Mouse (Mus musculus) brain, embryonic 14.5 days (tissue): ENCODE measurements at regions not wholly inside any gene's neighbourhood (a gene's known extent, or its start where the extent isn't known, plus 50 kb on each side); places are given as distances from the start of the nearest gene placed in this dataset.
A peak's percentile ranks its signal among the peaks of the same experiment; 100 is the strongest.

Source experiments
- DNase-seq: peaks from one replicate; pipeline ENCODE4 v3.0.0-alpha.2; 2011; ENCODE audit warnings: low read depth
- CTCF ChIP-seq: fragments of 200-500 bp; IDR thresholded peaks from 2 replicates; pipeline ENCODE4 v1.5.1; 2012; ENCODE audit warnings: inconsistent platforms, mild to moderate bottlenecking, moderate library complexity, borderline replicate concordance; ENCODE audit not compliant: insufficient read depth, insufficient read length; ENCODE audit errors: extremely low read depth
- POLR2A ChIP-seq: fragments of 200-500 bp; IDR thresholded peaks from 2 replicates; pipeline ENCODE4 v1.6.1; 2012; ENCODE audit warnings: mild to moderate bottlenecking, inconsistent platforms, borderline replicate concordance; ENCODE audit not compliant: poor library complexity, insufficient read depth, insufficient read length, severe bottlenecking; ENCODE audit errors: extremely low read depth

- no peak for TF ChIP-seq POLR2A
- TF ChIP-seq CTCF, result no peak
- no peak for DNase-seq
These were observed 60.0 kb upstream of the Myom1 start for GRCm38 (mm10) chr17:70942478-70942877.

- TF ChIP-seq POLR2A, result no peak
- no peak for TF ChIP-seq CTCF
- DNase-seq, result no peak
These were observed 68.2 kb upstream of the Myom1 start for GRCm38 (mm10) chr17:70934258-70934657.

- peak; percentile 30 for DNase-seq
- TF ChIP-seq POLR2A (no peak), CTCF (no peak)
These were observed 69.0 kb upstream of the Myom1 start for GRCm38 (mm10) chr17:70933122-70934050.

GRCm38 (mm10) chr17:70932565-70932964 lies 69.9 kb upstream of the Myom1 start:
- DNase-seq, result peak; percentile 14
- TF ChIP-seq POLR2A, result no peak
- TF ChIP-seq CTCF, result no peak

GRCm38 (mm10) chr17:70930600-70930999 lies 71.8 kb upstream of the Myom1 start:
- no peak for DNase-seq
- TF ChIP-seq CTCF (no peak), POLR2A (no peak)

GRCm38 (mm10) chr17:70929582-70929981 lies 72.9 kb upstream of the Myom1 start:
- TF ChIP-seq CTCF (no peak), POLR2A (no peak)
- DNase-seq, result no peak

- no peak for TF ChIP-seq POLR2A
- TF ChIP-seq CTCF, result no peak
- DNase-seq, result no peak
These were observed 71.3 kb upstream of the Tgif1 start for GRCm38 (mm10) chr17:70924565-70925220.

GRCm38 (mm10) chr17:70921681-70922080 lies 68.3 kb upstream of the Tgif1 start:
- no peak for TF ChIP-seq CTCF
- no peak for TF ChIP-seq POLR2A
- DNase-seq, result no peak

GRCm38 (mm10) chr17:70920181-70920580 lies 66.8 kb upstream of the Tgif1 start:
- TF ChIP-seq POLR2A (no peak), CTCF (no peak)
- no peak for DNase-seq

- DNase-seq, result no peak
These were observed 64.0 kb upstream of the Tgif1 start for GRCm38 (mm10) chr17:70917183-70917935.

More at GRCm38 (mm10) chr17:70917183-70917935, 64.0 kb upstream of the Tgif1 start:
- TF ChIP-seq CTCF, result no peak
- TF ChIP-seq POLR2A, result no peak
